Comparison of ENCODE assay signal across 9 mouse cellular contexts in the genomic region with DNA sequence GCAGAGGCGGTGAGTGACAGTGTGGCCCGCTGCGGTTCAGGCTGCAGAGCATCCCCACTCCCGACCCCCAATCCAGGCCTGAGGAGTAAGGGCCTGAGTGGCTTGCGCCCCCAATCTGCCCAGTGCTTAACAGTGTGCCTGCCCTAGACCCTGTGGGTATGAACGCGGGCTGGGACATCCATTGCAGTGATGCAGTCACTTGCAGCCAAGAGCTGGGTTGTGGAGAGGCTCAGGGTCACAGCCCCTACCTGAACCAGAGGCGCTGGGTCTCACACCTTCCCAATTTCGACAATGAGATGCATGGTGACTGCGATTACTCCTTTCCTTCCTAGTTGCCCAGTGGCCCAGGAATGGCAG. TPM values are rescaled to one million over a fixed set of nuclear protein-coding genes. Genes with fewer than 3 reads are reported as not detected.
DNase-seq lines count a peak whose midpoint lies in the region; ATAC-seq and TF ChIP-seq lines count a peak whose summit lies in the region.
"Had no signal": no experiment of that assay in that cellular context is flagged by ENCODE, and none has a peak within 500 bp of the region (broad histone marks: within the 10 kb centered on the region; RNA-seq: fewer than 3 reads in every experiment).

No protein-coding gene starts in this region.

- no peak for DNase-seq in heart, embryonic 10.5 days (ENCODE audit: low spot score)
- no peak for DNase-seq in heart, adult 2 months
- DNase-seq in thymus, postnatal 4 days = peak; percentile 4
- no peak for DNase-seq in thymus, adult 18-20 months
- DNase-seq in stomach, postnatal 0 days (ENCODE audit: low spot score) = no peak
- no peak for DNase-seq in cerebellum, adult 11 months

- H3K9me3 ChIP-seq in heart, embryonic 10.5 days = no peaks in the 10 kb centered on the region
- H3K9me3 ChIP-seq in limb, embryonic 15.5 days = no peaks in the 10 kb centered on the region
- H3K9me3 ChIP-seq in stomach, postnatal 0 days (ENCODE audit: control insufficient read depth, low read length) = no peaks in the 10 kb centered on the region

- intact Hi-C loops in heart, adult 2 months (cut with DNase I) = no loop called here

- no peak overlapping the region for H3K27ac ChIP-seq in heart, embryonic 10.5 days
- H3K27ac ChIP-seq in heart, adult 2 months = no peak overlapping the region
- H3K27ac ChIP-seq in limb, embryonic 15.5 days = no peak overlapping the region
- H3K27ac ChIP-seq in stomach, postnatal 0 days (replicated peaks) = no peak overlapping the region

- no peak for ATAC-seq in limb, embryonic 15.5 days (ENCODE audit: insufficient number of reproducible peaks, low FRiP score, low TSS enrichment, low read depth)
- no peak for ATAC-seq in stomach, postnatal 0 days (ENCODE audit: low FRiP score, low TSS enrichment)
- ATAC-seq in erythroid progenitor cell, adult 5-6 weeks (replicated peaks; ENCODE audit: low FRiP score, poor library complexity, severe bottlenecking) = no peak

- no peak for TF ChIP-seq EP300 in heart, adult 2 months (IDR thresholded peaks at IDR 0.05; ENCODE audit: insufficient read depth, low read depth, low read length)
- TF ChIP-seq EP300 in stomach, postnatal 0 days (optimal IDR thresholded peaks at IDR 0.05) = no peak

- WGBS in heart, embryonic 10.5 days = under 1% methylated on average over 10 of the region's 10 CpGs
- WGBS in heart, adult 2 months = 14% methylated on average over 10 of the region's 10 CpGs
- 3% methylated on average over 10 of the region's 10 CpGs for WGBS in limb, embryonic 15.5 days
- 4% methylated on average over 10 of the region's 10 CpGs for WGBS in stomach, postnatal 0 days

- no peaks in the 10 kb centered on the region for H3K36me3 ChIP-seq in heart, embryonic 10.5 days
- H3K36me3 ChIP-seq in heart, adult 2 months (ENCODE audit: control insufficient read depth, insufficient read depth, low read length) = no peaks in the 10 kb centered on the region
- H3K36me3 ChIP-seq in limb, embryonic 15.5 days = no peaks in the 10 kb centered on the region
- no peaks in the 10 kb centered on the region for H3K36me3 ChIP-seq in stomach, postnatal 0 days (ENCODE audit: control insufficient read depth, insufficient read depth, low read length)

- H3K27me3 ChIP-seq in heart, embryonic 10.5 days (ENCODE audit: insufficient read depth, poor library complexity, severe bottlenecking) = peaks cover 49% of the 10 kb centered on the region
- peaks cover 5% of the 10 kb centered on the region; the same call in 1 of the 2 replicates for H3K27me3 ChIP-seq in heart, adult 2 months (ENCODE audit: control insufficient read depth, insufficient read depth, low read length)
- peaks cover 52% of the 10 kb centered on the region for H3K27me3 ChIP-seq in limb, embryonic 15.5 days
- peaks cover 14% of the 10 kb centered on the region; the same call in 1 of the 2 replicates for H3K27me3 ChIP-seq in stomach, postnatal 0 days (ENCODE audit: control insufficient read depth, insufficient read depth, low read length)

- TF ChIP-seq CTCF in heart, adult 2 months (IDR thresholded peaks at IDR 0.05) = no peak
- TF ChIP-seq CTCF in stomach, postnatal 0 days (IDR thresholded peaks at IDR 0.05; ENCODE audit: low read depth) = no peak

- H3K79me2 ChIP-seq in heart, adult 2 months (replicated peaks; ENCODE audit: control insufficient read depth, insufficient read depth, low read length) = no peaks in the 10 kb centered on the region

- H3K4me3 ChIP-seq in heart, embryonic 10.5 days = peak overlapping the region; percentile 69
- H3K4me3 ChIP-seq in heart, adult 2 months = no peak overlapping the region; the same call in 1 of the 2 replicates
- H3K4me3 ChIP-seq in limb, embryonic 15.5 days = peak overlapping the region; percentile 45
- H3K4me3 ChIP-seq in stomach, postnatal 0 days (ENCODE audit: low read depth, low read length) = peak overlapping the region; percentile 27; the same call in 1 of the 2 replicates

- H3K4me2 ChIP-seq in limb, embryonic 15.5 days = peak overlapping the region; percentile 82
- peak overlapping the region; percentile 51; the same call in 1 of the 2 replicates for H3K4me2 ChIP-seq in stomach, postnatal 0 days (replicated peaks; ENCODE audit: low read depth)

- H3K9ac ChIP-seq in heart, adult 2 months (ENCODE audit: low read depth, low read length) = no peak overlapping the region
- no peak overlapping the region for H3K9ac ChIP-seq in limb, embryonic 15.5 days
- H3K9ac ChIP-seq in stomach, postnatal 0 days (ENCODE audit: low read length) = no peak overlapping the region

- TF ChIP-seq POLR2A in heart, adult 2 months (IDR thresholded peaks at IDR 0.05; ENCODE audit: insufficient read depth, low read depth, low read length) = no peak

- H3K4me1 ChIP-seq in heart, embryonic 10.5 days = peaks cover 6% of the 10 kb centered on the region; the same call in 1 of the 2 replicates
- no peaks in the 10 kb centered on the region for H3K4me1 ChIP-seq in heart, adult 2 months (ENCODE audit: control insufficient read depth, insufficient read depth, low read length)
- peaks cover 8% of the 10 kb centered on the region for H3K4me1 ChIP-seq in limb, embryonic 15.5 days
- no peaks in the 10 kb centered on the region for H3K4me1 ChIP-seq in stomach, postnatal 0 days (replicated peaks; ENCODE audit: control insufficient read depth, insufficient read depth)

RNA-seq across cellular contexts. Expression of a gene that starts 0.6 kb away (rescaled TPM):
- 0.29 and 0.32 TPM in 2 replicates for polyA plus RNA-seq in heart, embryonic 10.5 days (2016; fragmentation: Nextera tagmentation; extraction: Ambion mirVana)
- not detected for total RNA-seq in heart, adult 2 months (2021)
- not detected in 2 replicates for polyA plus RNA-seq in heart, adult 2 months (2012; rRNA removed)
- polyA plus RNA-seq in limb, embryonic 15.5 days (2015; fragmentation: Nextera tagmentation; extraction: Ambion mirVana) = not detected in 2 replicates
- 0.27 and 0.38 TPM in 2 replicates for polyA plus RNA-seq in stomach, postnatal 0 days (2015; fragmentation: Nextera tagmentation; extraction: Ambion mirVana)
- total RNA-seq in erythroid progenitor cell, adult 5-6 weeks (2015; ENCODE audit: low replicate concordance) = not detected in 2 replicates
- not detected in 2 replicates for total RNA-seq in erythroid progenitor cell, adult 5-6 weeks (2017; ENCODE audit: low replicate concordance)
- total RNA-seq: gastrocnemius, postnatal 4 days had no signal

RNA-seq across cellular contexts. Expression of a gene that starts 5.9 kb away (rescaled TPM):
- 54.6 and 59.1 TPM in 2 replicates for polyA plus RNA-seq in heart, embryonic 10.5 days (2016; fragmentation: Nextera tagmentation; extraction: Ambion mirVana)
- total RNA-seq in heart, adult 2 months (2021) = 10 to 100 TPM; 27.6 to 31.3 TPM
- polyA plus RNA-seq in heart, adult 2 months (2012; rRNA removed) = 7.9 and 17.5 TPM in 2 replicates
- polyA plus RNA-seq in limb, embryonic 15.5 days (2015; fragmentation: Nextera tagmentation; extraction: Ambion mirVana) = 45.5 and 49.6 TPM in 2 replicates
- 38.6 and 40.3 TPM in 2 replicates for polyA plus RNA-seq in stomach, postnatal 0 days (2015; fragmentation: Nextera tagmentation; extraction: Ambion mirVana)
- total RNA-seq in erythroid progenitor cell, adult 5-6 weeks (2015; ENCODE audit: low replicate concordance) = 60.5 and 65.4 TPM in 2 replicates
- 29.8 and 41.5 TPM in 2 replicates for total RNA-seq in erythroid progenitor cell, adult 5-6 weeks (2017; ENCODE audit: low replicate concordance)
